ENCODE assay signal across 29 mouse cellular contexts in genomic region chr13:54094963-54095362, GRCm38 (mm10). TPM values are rescaled to one million over a fixed set of nuclear protein-coding genes. Genes with fewer than 3 reads are reported as not detected.
DNase-seq lines count a peak whose midpoint lies in the region; ATAC-seq and TF ChIP-seq lines count a peak whose summit lies in the region.
"Had no signal": no experiment of that assay in that cellular context is flagged by ENCODE, and none has a peak within 500 bp of the region (broad histone marks: within the 10 kb centered on the region; RNA-seq: fewer than 3 reads in every experiment).

No protein-coding gene starts in this region.

- no peak for TF ChIP-seq CTCF in kidney, adult 2 months (conservative IDR thresholded peaks at IDR 0.05; ENCODE audit: insufficient read depth, insufficient read length, low read depth, low read length)

- H3K27ac ChIP-seq in kidney, adult 2 months (ENCODE audit: insufficient read depth, low read depth, low read length): no peak overlapping the region
- peak overlapping the region; percentile 33; the same call in 1 of the 2 replicates for H3K27ac ChIP-seq in neural tube, embryonic 15.5 days (replicated peaks)
- H3K27ac ChIP-seq: heart, embryonic 10.5 days; hindbrain, embryonic 14.5 days; intestine, embryonic 15.5 days; left cerebral cortex, adult 2 months; limb, embryonic 12.5 days; liver, embryonic 15.5 days; neural tube, embryonic 13.5 days had no signal

- no peaks in the 10 kb centered on the region for H3K27me3 ChIP-seq in kidney, adult 2 months (replicated peaks; ENCODE audit: control insufficient read depth, insufficient read depth, low read length)
- H3K27me3 ChIP-seq in neural tube, embryonic 15.5 days (replicated peaks): no peaks in the 10 kb centered on the region
- H3K27me3 ChIP-seq: intestine, embryonic 15.5 days; limb, embryonic 12.5 days; liver, embryonic 15.5 days; neural tube, embryonic 13.5 days had no signal

- peaks cover 3% of the 10 kb centered on the region; the same call in 1 of the 2 replicates for H3K4me1 ChIP-seq in kidney, adult 2 months (ENCODE audit: control insufficient read depth, insufficient read depth, low read length)
- 0 out of 2 replicates have a peak, but pooled peaks cover 7% of the 10 kb centered on the region for H3K4me1 ChIP-seq in neural tube, embryonic 15.5 days
- H3K4me1 ChIP-seq: intestine, embryonic 15.5 days; limb, embryonic 12.5 days; liver, embryonic 15.5 days; neural tube, embryonic 13.5 days had no signal

- no peak for ATAC-seq in neural tube, embryonic 15.5 days (ENCODE audit: low FRiP score)
- ATAC-seq: CD4-positive, CD25-positive, alpha-beta regulatory T cell, adult 4 months; intestine, embryonic 15.5 days had no signal

- peaks cover 2% of the 10 kb centered on the region for H3K36me3 ChIP-seq in kidney, adult 2 months (ENCODE audit: control insufficient read depth, insufficient read depth, low read length)
- peaks cover 61% of the 10 kb centered on the region for H3K36me3 ChIP-seq in neural tube, embryonic 15.5 days

- H3K9ac ChIP-seq in neural tube, embryonic 15.5 days (replicated peaks): no peak overlapping the region
- H3K9ac ChIP-seq: hindbrain, embryonic 14.5 days; intestine, embryonic 15.5 days; limb, embryonic 12.5 days; liver, embryonic 15.5 days; lung, embryonic 14.5 days; neural tube, embryonic 13.5 days had no signal

- no peak overlapping the region for H3K4me3 ChIP-seq in kidney, adult 2 months (ENCODE audit: insufficient read depth, low read depth, low read length)
- H3K4me3 ChIP-seq in neural tube, embryonic 15.5 days (replicated peaks): no peak overlapping the region
- H3K4me3 ChIP-seq: erythroblast, embryonic 14.5 days; heart, embryonic 10.5 days; intestine, embryonic 15.5 days; left cerebral cortex, adult 2 months; limb, embryonic 12.5 days; liver, embryonic 15.5 days; neural tube, embryonic 13.5 days had no signal

- no peak for TF ChIP-seq POLR2A in kidney, adult 2 months (IDR thresholded peaks at IDR 0.05; ENCODE audit: low read depth, low read length)

- intact Hi-C loops in heart, postnatal 10 days (cut with DNase I): no loop called here
- intact Hi-C loops in heart, postnatal 25 days (cut with DNase I): no loop called here

- no peaks in the 10 kb centered on the region for H3K9me3 ChIP-seq in neural tube, embryonic 15.5 days (replicated peaks)
- H3K9me3 ChIP-seq: heart, embryonic 10.5 days; intestine, embryonic 15.5 days; limb, embryonic 12.5 days; liver, embryonic 15.5 days; neural tube, embryonic 13.5 days had no signal

- 65% methylated on average over 6 of the region's 6 CpGs for WGBS in kidney, adult 2 months
- 50% methylated on average over 6 of the region's 6 CpGs for WGBS in neural tube, embryonic 15.5 days

- DNase-seq in heart, postnatal 10 days: peak; percentile 18 to 39
- DNase-seq in heart, postnatal 25 days (ENCODE audit: low spot score): no peak
- DNase-seq in kidney, adult 2 months: peak; percentile 8
- DNase-seq in kidney, postnatal 10 days: no peak
- DNase-seq in neural tube, embryonic 10.5 days (ENCODE audit: extremely low spot score, low spot score): no peak
- no peak for DNase-seq in frontal cortex, adult 2 months (ENCODE audit: extremely low spot score in 1 of 2, low spot score in 1 of 2)
- DNase-seq: adrenal gland, adult 8-10 months; cerebellum, adult 2 months; cerebellum, postnatal 14 days; gastrocnemius, postnatal 14 days; kidney, adult 9 months; kidney, postnatal 14 days; lung, embryonic 14.5 days; lung, postnatal 14 days; midbrain, embryonic 14.5 days; thymus, postnatal 4 days had no signal

- H3K4me2 ChIP-seq in neural tube, embryonic 15.5 days: no peak overlapping the region
- H3K4me2 ChIP-seq: hindbrain, embryonic 14.5 days; intestine, embryonic 15.5 days; limb, embryonic 12.5 days; liver, embryonic 15.5 days; lung, embryonic 14.5 days; neural tube, embryonic 13.5 days had no signal

RNA-seq across cellular contexts. Expression of gene Sfxn1, which starts 23.3 kb away (rescaled TPM):
- 10 to 100 TPM; 11.4 to 12.0 TPM for total RNA-seq in heart, postnatal 10 days (2021)
- total RNA-seq in heart, postnatal 25 days (2021): 1 to 10 TPM; 6.8 to 7.7 TPM
- 96.4 and 106 TPM in 2 replicates for polyA plus RNA-seq in kidney, adult 2 months (2012; rRNA removed)
- 73.1 and 75.6 TPM in 2 replicates for polyA plus RNA-seq in neural tube, embryonic 15.5 days (2015; fragmentation: Nextera tagmentation; extraction: Ambion mirVana)
- 44.2 and 48.8 TPM in 2 replicates for polyA plus RNA-seq in frontal cortex, adult 2 months (2012; rRNA removed)

RNA-seq across cellular contexts. Expression of gene Drd1, which starts 39.5 kb away (rescaled TPM):
- under 1 TPM; 0.27 to 0.57 TPM for total RNA-seq in heart, postnatal 10 days (2021)
- total RNA-seq in heart, postnatal 25 days (2021): 1 to 10 TPM in 1 of 2 experiments, under 1 TPM in 1; 0.28 to 1.1 TPM
- polyA plus RNA-seq in kidney, adult 2 months (2012; rRNA removed): 0.02 and 0.08 TPM in 2 replicates
- polyA plus RNA-seq in neural tube, embryonic 15.5 days (2015; fragmentation: Nextera tagmentation; extraction: Ambion mirVana): 1.3 and 2.0 TPM in 2 replicates
- 4.8 and 5.6 TPM in 2 replicates for polyA plus RNA-seq in frontal cortex, adult 2 months (2012; rRNA removed)
- total RNA-seq: granulocyte monocyte progenitor cell, adult 5-6 weeks; liver, adult 2 months had no signal
- polyA plus RNA-seq: CD4-positive, CD25-positive, alpha-beta regulatory T cell, adult 4 months; erythroblast, embryonic 14.5 days; heart, embryonic 16.5 days; limb, embryonic 12.5 days; liver, adult 2 months; liver, embryonic 15.5 days had no signal

Comparison
In these comparisons a context has a peak if more than half of its experiments do, and no peak if none do; other contexts are left out.
1. DNase-seq: peak in heart, postnatal 10 days (2 of 2) and kidney, adult 2 months (single experiment); none in heart, postnatal 25 days (single experiment), kidney, postnatal 10 days (single experiment), neural tube, embryonic 10.5 days (single experiment) and frontal cortex, adult 2 months (0 of 2).